ENCODE assay signal across 8 mouse cellular contexts in genomic region chr8:46211611-46212071, GRCm38 (mm10). TPM values are rescaled to one million over a fixed set of nuclear protein-coding genes. Genes with fewer than 3 reads are reported as not detected.
DNase-seq lines count a peak whose midpoint lies in the region; ATAC-seq and TF ChIP-seq lines count a peak whose summit lies in the region.

No protein-coding gene starts in this region.

- H3K9me3 ChIP-seq in heart, embryonic 11.5 days (replicated peaks; ENCODE audit: control insufficient read depth, low read length), result no peaks in the 10 kb centered on the region
- no peaks in the 10 kb centered on the region for H3K9me3 ChIP-seq in G1E (replicated peaks)
- no peaks in the 10 kb centered on the region for H3K9me3 ChIP-seq in hindbrain, embryonic 10.5 days
- H3K9me3 ChIP-seq in limb, embryonic 11.5 days (ENCODE audit: control insufficient read depth, low read length), result no peaks in the 10 kb centered on the region

- no peaks in the 10 kb centered on the region for H3K27me3 ChIP-seq in heart, embryonic 11.5 days (ENCODE audit: control insufficient read depth, insufficient read depth, low read length)
- H3K27me3 ChIP-seq in G1E (ENCODE audit: insufficient read depth, low read length), result no peaks in the 10 kb centered on the region; the same call in 1 of the 2 replicates
- peaks cover 42% of the 10 kb centered on the region for H3K27me3 ChIP-seq in hindbrain, embryonic 10.5 days (ENCODE audit: insufficient read depth, poor library complexity, severe bottlenecking)
- no peaks in the 10 kb centered on the region for H3K27me3 ChIP-seq in limb, embryonic 11.5 days (ENCODE audit: control insufficient read depth, insufficient read depth, low read length)

- H3K4me2 ChIP-seq in heart, embryonic 11.5 days, result peak overlapping the region; percentile 79
- peak overlapping the region; percentile 78 for H3K4me2 ChIP-seq in limb, embryonic 11.5 days (ENCODE audit: low read depth, severe bottlenecking)

- TF ChIP-seq CTCF in G1E (IDR thresholded peaks at IDR 0.05; ENCODE audit: low read depth, low read length), result no peak

- no peak for DNase-seq in heart, adult 18-20 months
- DNase-seq in G1E (ENCODE audit: low spot score), result peak; percentile 7
- peak; percentile 59 to 71 for DNase-seq in cerebellum, postnatal 14 days
- peak; percentile 26 for DNase-seq in hindbrain, embryonic 10.5 days (ENCODE audit: low spot score)
- no peak for DNase-seq in limb, embryonic 11.5 days (ENCODE audit: low spot score)
- peak; percentile 25 for DNase-seq in right cerebral cortex, postnatal 4 days

- peak overlapping the region; percentile 98 for H3K9ac ChIP-seq in heart, embryonic 11.5 days (ENCODE audit: low read depth, low read length)
- peak overlapping the region; percentile 93; the same call in 1 of the 2 replicates for H3K9ac ChIP-seq in limb, embryonic 11.5 days (ENCODE audit: low read length)

- H3K27ac ChIP-seq in heart, embryonic 11.5 days (ENCODE audit: low read depth, low read length), result peak overlapping the region; percentile 100
- H3K27ac ChIP-seq in hindbrain, embryonic 10.5 days, result peak overlapping the region; percentile 97
- H3K27ac ChIP-seq in limb, embryonic 11.5 days (replicated peaks; ENCODE audit: low read depth, low read length), result no peak overlapping the region

- H3K4me3 ChIP-seq in heart, embryonic 11.5 days (ENCODE audit: low read depth, low read length), result peak overlapping the region; percentile 95
- peak overlapping the region; percentile 80; the same call in 1 of the 2 replicates for H3K4me3 ChIP-seq in G1E (ENCODE audit: low read depth, low read length)
- H3K4me3 ChIP-seq in hindbrain, embryonic 10.5 days, result peak overlapping the region; percentile 86
- H3K4me3 ChIP-seq in limb, embryonic 11.5 days (ENCODE audit: low read depth, low read length), result peak overlapping the region; percentile 71

- peaks cover 34% of the 10 kb centered on the region for H3K4me1 ChIP-seq in heart, embryonic 11.5 days (ENCODE audit: control insufficient read depth, insufficient read depth, low read length)
- H3K4me1 ChIP-seq in G1E (ENCODE audit: insufficient read depth, low read depth, low read length), result peaks cover 42% of the 10 kb centered on the region
- peaks cover 43% of the 10 kb centered on the region for H3K4me1 ChIP-seq in hindbrain, embryonic 10.5 days (replicated peaks)
- H3K4me1 ChIP-seq in limb, embryonic 11.5 days (ENCODE audit: control insufficient read depth, insufficient read depth, low read length), result peaks cover 15% of the 10 kb centered on the region

- ATAC-seq in heart, embryonic 11.5 days (replicated peaks; ENCODE audit: insufficient number of reproducible peaks, low FRiP score, low TSS enrichment), result no peak
- no peak for ATAC-seq in G1E (ENCODE audit: extremely low read depth, insufficient number of reproducible peaks, low FRiP score, poor library complexity, severe bottlenecking)
- no peak for ATAC-seq in limb, embryonic 11.5 days (ENCODE audit: insufficient number of reproducible peaks, low FRiP score, low TSS enrichment, low read depth)
- ATAC-seq in megakaryocyte-erythroid progenitor cell, adult 5-6 weeks (replicated peaks; ENCODE audit: low FRiP score, low TSS enrichment, poor library complexity, severe bottlenecking), result no peak

- 9% methylated on average over 13 of the region's 13 CpGs for WGBS in heart, embryonic 11.5 days (ENCODE audit: insufficient replicate concordance)
- 6% methylated on average over 13 of the region's 13 CpGs for WGBS in hindbrain, embryonic 10.5 days
- WGBS in limb, embryonic 11.5 days, result 7% methylated on average over 13 of the region's 13 CpGs

- H3K36me3 ChIP-seq in heart, embryonic 11.5 days (ENCODE audit: control insufficient read depth, insufficient read depth, low read length), result peaks cover 22% of the 10 kb centered on the region
- H3K36me3 ChIP-seq in G1E (replicated peaks), result peaks cover 34% of the 10 kb centered on the region
- peaks cover 29% of the 10 kb centered on the region for H3K36me3 ChIP-seq in hindbrain, embryonic 10.5 days
- H3K36me3 ChIP-seq in limb, embryonic 11.5 days (ENCODE audit: control insufficient read depth, insufficient read depth, low read length), result peaks cover 10% of the 10 kb centered on the region; the same call in 1 of the 2 replicates

RNA-seq across cellular contexts. Expression of gene Slc25a4, which starts 0.6 kb away (rescaled TPM):
- 1,564 and 1,695 TPM in 2 replicates for polyA plus RNA-seq in heart, embryonic 11.5 days (2014; fragmentation: Nextera tagmentation; extraction: Ambion mirVana)
- total RNA-seq in heart, adult 18-20 months (2021), result 1,000 to 10,000 TPM; 4,817 to 5,383 TPM
- 80.9 and 81.6 TPM in 2 replicates for total RNA-seq in G1E (2014; fragmentation: Nextera tagmentation)
- 160 and 177 TPM in 2 replicates for total RNA-seq in G1E (2017)
- 35.2 and 50.4 TPM in 2 replicates for polyA plus RNA-seq in G1E (2012)
- polyA plus RNA-seq in hindbrain, embryonic 10.5 days (2016; fragmentation: Nextera tagmentation; extraction: Ambion mirVana), result 504 and 541 TPM in 2 replicates
- 461 and 472 TPM in 2 replicates for polyA plus RNA-seq in limb, embryonic 11.5 days (2014; fragmentation: Nextera tagmentation; extraction: Ambion mirVana)
- total RNA-seq in megakaryocyte-erythroid progenitor cell, adult 5-6 weeks (2014; fragmentation: Nextera tagmentation), result 51.8 and 73.7 TPM in 2 replicates
- 122 and 140 TPM in 2 replicates for total RNA-seq in megakaryocyte-erythroid progenitor cell, adult 5-6 weeks (2017)

RNA-seq across cellular contexts. Expression of gene Snx25, which starts 59.7 kb away (rescaled TPM):
- 2.9 and 6.6 TPM in 2 replicates for polyA plus RNA-seq in heart, embryonic 11.5 days (2014; fragmentation: Nextera tagmentation; extraction: Ambion mirVana)
- 1 to 10 TPM; 8.1 to 8.3 TPM for total RNA-seq in heart, adult 18-20 months (2021)
- total RNA-seq in G1E (2014; fragmentation: Nextera tagmentation) (16.9 and 17.4 TPM in 2 replicates), G1E (2017) (34.1 and 38.8 TPM in 2 replicates)
- 10.5 and 13.3 TPM in 2 replicates for polyA plus RNA-seq in G1E (2012)
- polyA plus RNA-seq in hindbrain, embryonic 10.5 days (2016; fragmentation: Nextera tagmentation; extraction: Ambion mirVana), result 2.9 and 4.1 TPM in 2 replicates
- 5.4 and 6.5 TPM in 2 replicates for polyA plus RNA-seq in limb, embryonic 11.5 days (2014; fragmentation: Nextera tagmentation; extraction: Ambion mirVana)
- 8.5 and 15.4 TPM in 2 replicates for total RNA-seq in megakaryocyte-erythroid progenitor cell, adult 5-6 weeks (2014; fragmentation: Nextera tagmentation)
- 15.5 and 25.4 TPM in 2 replicates for total RNA-seq in megakaryocyte-erythroid progenitor cell, adult 5-6 weeks (2017)

Comparison
In these comparisons a context has a peak if more than half of its experiments do, and no peak if none do; other contexts are left out.
1. DNase-seq: peak in G1E (single experiment), cerebellum, postnatal 14 days (2 of 2), hindbrain, embryonic 10.5 days (single experiment) and right cerebral cortex, postnatal 4 days (single experiment); none in heart, adult 18-20 months (0 of 2) and limb, embryonic 11.5 days (single experiment).
2. Peak in every context shown above with its lines, with median percentiles within 50 percentile points of each other: H3K4me3 ChIP-seq.